Mouse (Mus musculus): Measurements from ENCODE around the gene Taf5l. TPM values are rescaled to one million over a fixed set of nuclear protein-coding genes. Genes with fewer than 3 reads are reported as not detected.
"Not testable (repeated sequence)": the region's sequence is repeated elsewhere in the genome, so short reads cannot be mapped to it uniquely, and the experiment has no call there.

Taf5l gene
- total RNA-seq, 4 experiments from 2014 or later, result 20.0 to 27.7 (median 24.9) TPM

- no peak for DNase-seq
These were observed 9.1 kb downstream of the Taf5l start for GRCm38 (mm10) chr8:124011989-124012586.

GRCm38 (mm10) chr8:124011580-124011979 is 9.6 kb downstream of the Taf5l start:
- no peak for DNase-seq

- no peak for DNase-seq
These were observed 13.4 kb downstream of the Taf5l start for GRCm38 (mm10) chr8:124007829-124008228.

GRCm38 (mm10) chr8:124002546-124003108 is 18.6 kb downstream of the Taf5l start:
- DNase-seq, result no peak

- DNase-seq, result peak; percentile 54
These were observed 21.6 kb downstream of the Taf5l start for GRCm38 (mm10) chr8:123999568-123999967.

GRCm38 (mm10) chr8:123993997-123994396 is 27.2 kb downstream of the Taf5l start:
- DNase-seq, result no peak

GRCm38 (mm10) chr8:123993597-123993996 is 27.6 kb downstream of the Taf5l start:
- DNase-seq, result no peak

- DNase-seq, result no peak
These were observed 28.6 kb downstream of the Taf5l start for GRCm38 (mm10) chr8:123992587-123992986.

GRCm38 (mm10) chr8:123990277-123991049 is 30.7 kb downstream of the Taf5l start:
- DNase-seq, result no peak

- no peak for DNase-seq
These were observed 32.1 kb downstream of the Taf5l start for GRCm38 (mm10) chr8:123989128-123989527.

GRCm38 (mm10) chr8:123988605-123989038 is 32.6 kb downstream of the Taf5l start:
- DNase-seq, result no peak

GRCm38 (mm10) chr8:123982826-123983400 is 38.3 kb downstream of the Taf5l start, which contains the start of gene Abcb10:
Gene Abcb10, minus strand, starts transcription at chr8:123983122.
- DNase-seq, result peak; percentile 94

GRCm38 (mm10) chr8:123982291-123982793 is 38.9 kb downstream of the Taf5l start:
- no peak for DNase-seq

GRCm38 (mm10) chr8:123981674-123982073 is 39.5 kb downstream of the Taf5l start:
- DNase-seq, result no peak

GRCm38 (mm10) chr8:123980239-123980638 is 41.0 kb downstream of the Taf5l start:
- no peak for DNase-seq

GRCm38 (mm10) chr8:123978926-123979325 is 42.3 kb downstream of the Taf5l start:
- no peak for DNase-seq

GRCm38 (mm10) chr8:123978166-123978838 is 42.9 kb downstream of the Taf5l start:
- DNase-seq, result no peak

GRCm38 (mm10) chr8:123977499-123977898 is 43.7 kb downstream of the Taf5l start:
- no peak for DNase-seq

GRCm38 (mm10) chr8:123973495-123973894 is 47.7 kb downstream of the Taf5l start:
- no peak for DNase-seq

- no peak for DNase-seq
These were observed 54.3 kb downstream of the Taf5l start for GRCm38 (mm10) chr8:123966896-123967295.

- DNase-seq, result no peak
These were observed 59.8 kb downstream of the Taf5l start for GRCm38 (mm10) chr8:123961371-123961770.

- not testable (repeated sequence) for DNase-seq
These were observed 60.6 kb downstream of the Taf5l start for GRCm38 (mm10) chr8:123960556-123960955.

Data from adrenal gland, adult 8-10 months (tissue).